Mouse (Mus musculus): Measurements from ENCODE around the gene Frrs1.

DNA sequence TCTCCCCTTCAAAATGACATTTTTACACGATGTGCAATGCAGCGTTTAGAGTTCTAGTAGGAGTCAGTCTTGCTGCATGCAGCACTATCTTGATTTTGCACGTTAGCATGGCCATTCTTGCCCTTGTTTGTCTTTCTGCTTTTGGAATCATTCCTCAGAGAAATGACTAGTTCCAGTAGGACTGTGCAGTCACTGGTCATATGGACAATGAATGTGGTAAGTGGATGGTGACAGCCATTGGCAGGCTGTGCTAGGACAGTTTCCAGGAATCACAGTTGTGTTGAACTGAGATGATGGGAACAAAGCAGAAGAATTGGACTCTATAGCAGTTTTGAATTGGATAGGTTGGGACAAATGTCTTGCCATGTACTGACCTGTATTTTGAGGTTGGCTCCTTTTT, 55.7 kb downstream of the Frrs1 start:
- TF ChIP-seq CTCF (IDR thresholded peaks at IDR 0.05; ENCODE audit: low read depth) (no peak), EP300 (IDR thresholded peaks at IDR 0.05; ENCODE audit: low read depth) (no peak)

Data from liver, postnatal 0 days (tissue).